Mouse (Mus musculus): ENCODE measurements around the gene Klhdc1.

GRCm38 (mm10) chr12:69300391-69300790, 59.4 kb downstream of the Klhdc1 start:
- TF ChIP-seq POLR2A (IDR thresholded peaks at IDR 0.05; ENCODE audit: control insufficient read depth in 1 of 2, insufficient read depth in 1 of 2, low read depth in 1 of 2, low read length in 2 of 2, poor library complexity in 1 of 2) (no peak), KAT2A (conservative IDR thresholded peaks at IDR 0.05; ENCODE audit: low read depth, low read length) (no peak), BHLHE40 (IDR thresholded peaks at IDR 0.05; ENCODE audit: borderline replicate concordance, low read depth, low read length) (no peak), EP300 (IDR thresholded peaks at IDR 0.05; ENCODE audit: low read depth in 1 of 2, low read length in 2 of 2) (no peak), ETS1 (IDR thresholded peaks at IDR 0.05; ENCODE audit: low read depth, low read length) (no peak), NELFE (IDR thresholded peaks at IDR 0.05; ENCODE audit: low read depth, low read length) (no peak)

Measured in MEL (cell line).